Mouse (Mus musculus): ENCODE measurements around the gene Ttc7b.

- TF ChIP-seq POLR2A (IDR thresholded peaks at IDR 0.05; ENCODE audit: extremely low read depth, insufficient read depth, low read length) (no peak), CTCF (IDR thresholded peaks at IDR 0.05; ENCODE audit: low read depth, low read length) (peak; percentile 64)
Observed at GRCm38 (mm10) chr12:100520794-100521186, at the start of gene Ttc7b.
